Mouse (Mus musculus): ENCODE measurements at regions not wholly inside any gene's neighbourhood (a gene's known extent, or its start where the extent isn't known, plus 50 kb on each side); places are given as distances from the start of the nearest gene placed in this dataset.

DNA sequence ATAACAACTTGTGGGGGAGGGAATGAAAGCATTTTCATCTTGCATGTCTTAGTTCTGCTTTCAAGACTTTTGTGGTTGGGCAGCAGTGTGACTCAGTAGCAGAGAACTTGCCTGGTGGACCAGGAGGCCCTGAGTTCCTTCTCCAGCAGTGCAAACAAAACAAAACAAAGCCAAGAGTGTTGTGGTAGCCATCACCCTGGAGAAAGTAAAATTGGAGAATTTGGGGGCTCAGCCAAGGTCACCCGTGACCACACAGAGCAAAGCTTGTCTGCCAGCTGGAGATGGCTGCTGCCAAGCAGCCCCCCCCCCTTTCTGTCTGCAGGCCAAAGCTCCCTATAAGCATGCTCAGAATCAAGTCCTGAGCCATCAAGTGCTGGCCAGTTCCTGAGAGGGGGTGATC is 279.2 kb downstream of the Bcor start:
- TF ChIP-seq CTCF (conservative IDR thresholded peaks at IDR 0.05; ENCODE audit: low read length) (no peak), NANOG (IDR thresholded peaks at IDR 0.05; ENCODE audit: borderline replicate concordance, low read length) (no peak), POU5F1 (IDR thresholded peaks at IDR 0.05; ENCODE audit: borderline replicate concordance, low read length) (no peak)
